Mouse (Mus musculus): ENCODE data around the gene Ccdc63. TPM values are rescaled to one million over a fixed set of nuclear protein-coding genes. Genes with fewer than 3 reads are reported as not detected.
A peak's percentile ranks its signal among the peaks of the same experiment; 100 is the strongest.

Ccdc63 gene
- total RNA-seq, 4 experiments from 2014 or later: 0.53 to 1.4 (median 0.68) TPM

DNA sequence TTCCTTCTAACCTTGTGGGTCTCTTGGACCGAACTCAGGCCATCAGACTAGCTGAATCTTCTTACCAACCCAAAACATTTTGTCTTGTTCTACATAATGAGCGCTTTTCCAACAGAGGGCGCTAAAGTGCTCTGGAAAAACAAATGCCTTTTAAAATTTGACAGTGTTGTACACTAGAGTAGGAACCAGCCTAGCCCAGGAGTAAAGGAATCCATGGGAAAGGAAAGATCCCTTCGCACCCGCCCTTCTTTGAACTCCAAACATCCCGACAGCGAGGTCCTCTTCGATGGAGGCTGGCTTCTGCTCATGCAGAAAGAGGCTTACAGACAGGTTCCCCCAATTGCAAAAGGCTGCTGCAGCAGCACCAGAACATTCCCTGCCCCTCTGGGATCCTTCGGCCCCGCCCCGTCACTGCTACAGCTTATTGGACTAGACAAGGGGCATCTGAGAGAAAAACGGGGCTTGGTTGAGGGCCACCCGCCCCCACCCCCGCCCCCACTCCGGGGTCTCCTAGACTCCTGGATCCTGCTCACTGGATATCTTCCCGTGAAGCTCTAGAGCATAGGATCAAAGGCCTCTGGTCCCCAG is 11.5 kb downstream of the Ccdc63 start:
- peak in 1 of 2 experiments; percentile 37 for DNase-seq (ENCODE audit: low spot score in 2 of 2)

GRCm38 (mm10) chr5:122125211-122125760 is 15.3 kb downstream of the Ccdc63 start:
- no peak for DNase-seq (ENCODE audit: low spot score in 2 of 2)

GRCm38 (mm10) chr5:122116243-122116642 is 24.4 kb downstream of the Ccdc63 start:
- DNase-seq (ENCODE audit: low spot score in 2 of 2): no peak

GRCm38 (mm10) chr5:122115266-122115763 is 25.3 kb downstream of the Ccdc63 start:
- no peak for DNase-seq (ENCODE audit: low spot score in 2 of 2)

- DNase-seq (ENCODE audit: low spot score in 2 of 2): peak in 1 of 2 experiments; percentile 46
Measured at GRCm38 (mm10) chr5:122114176-122114575, 26.4 kb downstream of the Ccdc63 start.

GRCm38 (mm10) chr5:122113450-122113849 is 27.2 kb downstream of the Ccdc63 start:
- no peak for DNase-seq (ENCODE audit: low spot score in 2 of 2)

GRCm38 (mm10) chr5:122111933-122112248 is 28.7 kb downstream of the Ccdc63 start:
- no peak for DNase-seq (ENCODE audit: low spot score in 2 of 2)

DNA sequence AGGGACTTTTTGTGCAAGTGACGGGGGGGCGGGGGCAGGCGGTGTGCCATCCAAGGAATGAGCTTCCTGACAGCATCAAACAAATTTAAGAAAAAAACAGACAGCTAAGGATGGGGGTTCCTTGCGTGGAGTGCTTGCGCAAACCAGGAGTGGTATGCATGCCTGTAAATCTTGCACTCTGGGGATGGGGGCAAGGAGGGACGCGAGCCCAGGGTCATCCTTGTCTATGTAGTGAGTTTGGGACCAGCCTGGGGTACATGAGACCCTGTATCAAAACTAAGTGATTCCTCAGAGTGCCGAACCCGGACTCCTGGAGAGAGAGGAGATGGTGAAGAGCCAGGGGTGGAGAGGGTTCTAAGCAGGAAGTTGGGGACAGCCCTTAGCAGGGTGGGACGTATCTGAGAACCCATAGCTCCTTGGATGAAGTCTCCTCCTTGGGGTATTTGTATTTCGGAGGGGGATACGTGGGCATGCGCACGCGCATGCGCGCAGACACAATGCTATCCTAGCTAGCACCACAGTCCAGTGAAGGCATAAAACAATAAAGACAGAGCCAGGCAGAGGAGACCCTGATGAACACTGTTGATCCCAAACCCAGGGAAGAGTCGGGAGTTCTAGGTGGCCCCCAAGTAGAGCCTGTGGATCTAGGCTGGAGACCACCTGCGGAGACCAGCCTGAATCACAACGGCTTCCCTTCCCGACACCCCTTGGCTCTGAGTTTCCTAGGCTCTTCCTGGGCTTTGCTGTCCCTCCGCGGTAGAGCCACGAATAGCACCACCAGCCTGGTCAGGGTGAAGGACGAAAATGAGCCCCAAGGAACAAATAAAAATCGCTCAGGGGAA is 29.3 kb downstream of the Ccdc63 start:
- no peak for DNase-seq (ENCODE audit: low spot score in 2 of 2)

DNA sequence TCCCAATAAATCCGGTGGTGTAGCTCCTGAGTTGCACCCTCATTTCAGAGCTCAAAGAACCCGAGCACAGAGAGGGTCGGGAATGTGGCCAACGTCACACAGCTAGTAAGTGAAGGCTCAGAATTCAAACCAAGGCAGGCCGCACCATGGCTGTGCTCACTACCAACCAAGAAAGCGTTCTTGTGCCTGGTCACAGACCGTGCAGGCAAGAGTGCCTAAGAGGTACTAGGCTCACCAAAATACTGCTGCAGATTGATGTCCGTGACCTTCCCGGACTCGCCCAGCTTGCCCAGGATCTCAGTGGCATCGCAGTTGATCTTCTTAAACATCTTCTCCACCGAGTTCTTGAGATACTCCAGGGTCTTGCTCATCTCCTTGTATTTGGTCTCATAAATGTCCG is 30.0 kb downstream of the Ccdc63 start:
- no peak for DNase-seq (ENCODE audit: low spot score in 2 of 2)

- DNase-seq (ENCODE audit: low spot score in 2 of 2): no peak
Measured at GRCm38 (mm10) chr5:122109325-122110060, 31.1 kb downstream of the Ccdc63 start.

DNA sequence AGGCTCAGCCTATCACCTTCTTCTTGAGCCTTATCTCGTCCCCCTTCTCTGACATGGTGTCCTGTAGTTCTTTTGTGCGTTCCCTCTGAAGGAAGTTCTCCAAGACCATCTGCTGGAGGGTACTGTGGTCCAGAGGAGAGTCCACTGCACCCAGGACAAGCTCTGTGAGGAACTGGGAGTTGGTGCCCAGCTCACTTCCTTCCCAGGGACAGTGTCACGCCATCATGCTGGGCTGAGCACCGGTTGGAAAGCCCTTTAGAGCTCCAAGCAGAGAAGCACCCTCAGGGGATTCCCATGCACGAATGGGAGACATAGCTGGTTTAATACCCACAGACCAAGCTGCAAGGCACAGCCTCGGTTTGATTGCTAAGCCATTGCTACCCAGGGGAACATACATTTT is 32.5 kb downstream of the Ccdc63 start:
- no peak for DNase-seq (ENCODE audit: low spot score in 2 of 2)

DNA sequence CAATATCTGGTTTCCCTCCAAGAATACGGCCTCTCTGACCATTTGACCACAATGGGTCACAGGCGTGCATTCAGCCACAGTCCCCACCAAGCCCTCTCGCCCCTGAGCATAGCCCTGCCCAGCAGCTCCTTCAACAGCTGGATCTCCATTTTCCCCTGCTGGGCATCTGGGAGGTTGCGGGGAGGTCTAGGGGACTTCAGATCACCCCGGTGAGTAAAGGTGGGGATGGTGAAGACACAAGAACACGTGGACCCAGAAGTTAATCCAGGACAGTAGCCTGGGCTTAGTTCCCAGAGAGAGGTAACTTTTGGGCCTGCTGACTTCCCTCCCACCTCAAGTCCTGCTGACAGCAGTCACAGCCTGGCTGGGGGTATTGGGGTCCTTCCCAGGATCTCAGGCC is 34.4 kb downstream of the Ccdc63 start:
- no peak for DNase-seq (ENCODE audit: low spot score in 2 of 2)

- no peak for DNase-seq (ENCODE audit: low spot score in 2 of 2)
Measured at GRCm38 (mm10) chr5:122104981-122105380, 35.6 kb downstream of the Ccdc63 start.

- no peak for DNase-seq (ENCODE audit: low spot score in 2 of 2)
Measured at GRCm38 (mm10) chr5:122104201-122104600, 36.4 kb downstream of the Ccdc63 start.

- DNase-seq (ENCODE audit: low spot score in 2 of 2): no peak
Measured at GRCm38 (mm10) chr5:122103075-122103474, 37.5 kb downstream of the Ccdc63 start.

DNA sequence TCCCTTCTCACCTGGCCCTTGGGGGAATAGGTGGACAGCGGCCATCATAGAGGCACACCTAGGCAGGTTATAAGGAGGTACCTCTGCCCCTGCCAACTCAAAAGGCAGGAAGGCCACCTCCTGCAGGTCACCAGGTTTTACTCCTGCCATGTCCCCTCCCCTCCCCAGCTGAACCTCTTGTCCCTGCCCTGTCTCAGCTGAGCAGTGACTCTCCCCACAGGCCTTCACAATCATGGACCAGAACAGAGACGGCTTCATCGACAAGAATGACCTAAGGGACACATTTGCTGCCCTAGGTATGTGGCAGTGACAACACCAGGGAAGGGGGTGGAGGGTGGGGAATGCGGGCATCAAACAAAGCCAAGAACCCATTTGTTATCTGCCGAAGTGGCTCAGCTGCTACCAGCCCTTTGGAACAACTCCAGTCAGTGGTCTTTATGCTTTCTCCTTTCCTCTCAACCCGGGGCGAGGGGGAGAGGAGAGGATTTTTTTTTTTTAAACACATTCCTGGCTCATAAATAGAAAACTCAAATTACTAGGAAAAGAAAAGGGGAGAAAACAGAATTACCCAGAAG is 38.1 kb downstream of the Ccdc63 start:
- no peak for DNase-seq (ENCODE audit: low spot score in 2 of 2)

GRCm38 (mm10) chr5:122094439-122094838 is 46.2 kb downstream of the Ccdc63 start:
- no peak for DNase-seq (ENCODE audit: low spot score in 2 of 2)

GRCm38 (mm10) chr5:122093734-122094133 is 46.9 kb downstream of the Ccdc63 start:
- DNase-seq (ENCODE audit: low spot score in 2 of 2): no peak

DNA sequence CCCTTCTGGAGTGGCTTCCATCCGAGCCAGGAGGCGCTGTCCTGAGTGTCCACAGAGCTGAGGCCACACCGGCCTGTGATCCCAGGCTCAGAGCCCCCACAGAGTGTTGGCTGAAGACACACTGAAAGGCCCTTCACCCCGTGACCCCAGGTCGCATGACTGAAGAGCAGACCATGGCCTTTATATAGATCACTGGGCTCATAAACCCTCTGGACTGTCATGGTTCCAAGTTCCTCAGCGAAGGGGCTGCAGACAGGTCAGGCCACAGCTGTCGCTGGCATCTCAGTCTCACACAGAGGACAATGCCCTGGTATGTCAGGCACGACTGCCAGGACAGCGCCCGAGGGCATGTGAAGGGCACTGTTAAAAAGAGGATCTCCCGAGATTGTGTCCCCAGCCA is 47.8 kb downstream of the Ccdc63 start:
- no peak for DNase-seq (ENCODE audit: low spot score in 2 of 2)

GRCm38 (mm10) chr5:122091070-122091469 is 49.6 kb downstream of the Ccdc63 start:
- no peak for DNase-seq (ENCODE audit: low spot score in 2 of 2)

- no peak for DNase-seq (ENCODE audit: low spot score in 2 of 2)
Measured at GRCm38 (mm10) chr5:122089664-122090063, 51.0 kb downstream of the Ccdc63 start.

- DNase-seq (ENCODE audit: low spot score in 2 of 2): peak; percentile 53 to 86
Measured at GRCm38 (mm10) chr5:122088917-122089316, 51.7 kb downstream of the Ccdc63 start.
